Mouse (Mus musculus) liver, embryonic 14.5 days (tissue): ENCODE results near the gene Pdxp. TPM values are rescaled to one million over a fixed set of nuclear protein-coding genes. Genes with fewer than 3 reads are reported as not detected.

ENCODE experiments used
- ATAC-seq: fragments of 200-750 bp; cut with Nextera tagmentation; 2 replicates; pipeline ENCODE4 v1.8.0; 2017; ENCODE audit warnings: moderate number of reproducible peaks, mild to moderate bottlenecking, moderate library complexity; ENCODE audit not compliant: insufficient read depth
- DNase-seq, 3 experiments: peaks; one replicate each; pipeline ENCODE4 v3.0.0-alpha.2; 2012 to 2013; ENCODE audit warnings: low read depth in 3 of 3, low spot score in 3 of 3
- H3K27ac ChIP-seq: fragments of 300-500 bp; sonication (generic); 2 replicates; pipeline ENCODE4 v1.5.1; 2014; ENCODE audit warnings: moderate library complexity, mild to moderate bottlenecking, control low read depth, inconsistent platforms
- H3K27me3 ChIP-seq: fragments of 300-500 bp; sonication (generic); 2 replicates; pipeline ENCODE4 v1.6.1; 2014; ENCODE audit warnings: mild to moderate bottlenecking, low read length, moderate library complexity; ENCODE audit not compliant: control insufficient read depth, insufficient read depth
- H3K36me3 ChIP-seq: fragments of 300-500 bp; sonication (generic); replicated peaks from 2 replicates; pipeline ENCODE4 v1.6.1; 2014; ENCODE audit warnings: low read depth; ENCODE audit not compliant: control insufficient read depth, insufficient read depth
- H3K4me1 ChIP-seq, 2 experiments: fragments of 200-500 bp in 1 of 2; fragments of 300-500 bp in 1 of 2; sonication (generic) in 1 of 2; replicated peaks; 2 replicates each; pipeline ENCODE4 v1.6.1; 2012 to 2014; ENCODE audit warnings: antibody characterized with exemption in 1 of 2, inconsistent platforms in 1 of 2, low read length in 1 of 2; ENCODE audit not compliant: control insufficient read depth in 2 of 2, insufficient read depth in 2 of 2
- H3K4me2 ChIP-seq: fragments of 300-500 bp; sonication (generic); 2 replicates; pipeline ENCODE4 v1.6.1; 2014; ENCODE audit warnings: low read depth, mild to moderate bottlenecking, control low read depth, moderate library complexity
- H3K4me3 ChIP-seq, 2 experiments: fragments of 200-500 bp in 1 of 2; fragments of 300-500 bp in 1 of 2; sonication (generic) in 1 of 2; 2 replicates each; pipeline ENCODE4 v1.5.1; 2012 to 2014; ENCODE audit warnings: low read depth in 2 of 2, low read length in 2 of 2, mild to moderate bottlenecking in 2 of 2, control low read depth in 1 of 2, inconsistent platforms in 1 of 2, moderate library complexity in 1 of 2; ENCODE audit not compliant: insufficient read depth in 1 of 2
- H3K9ac ChIP-seq: fragments of 300-500 bp; sonication (generic); replicated peaks from 2 replicates; pipeline ENCODE4 v1.6.1; 2014; ENCODE audit warnings: mild to moderate bottlenecking, control low read depth, moderate library complexity
- H3K9me3 ChIP-seq: fragments of 300-500 bp; sonication (generic); 2 replicates; pipeline ENCODE4 v1.6.1; 2016; ENCODE audit warnings: low read length, mixed read lengths; ENCODE audit not compliant: control insufficient read depth
- CTCF ChIP-seq: IDR thresholded peaks from 2 replicates; pipeline ENCODE4 v1.5.1; 2016; ENCODE audit warnings: antibody characterized with exemption, low read depth, control low read depth
- EP300 ChIP-seq: IDR thresholded peaks from 2 replicates; pipeline ENCODE4 v1.6.1; 2016; ENCODE audit warnings: antibody characterized with exemption, low read depth
- WGBS: fragments of 180-500 bp; shearing (Covaris S2); extraction: QIAGEN DNeasy Blood & Tissue Kit; methylation state at CpG from one replicate; pipeline ENCODE4 v1.1.7; 2014; ENCODE audit not compliant: insufficient replicate concordance; 5-methylcytosine and 5-hydroxymethylcytosine counted together
- polyA plus RNA-seq, 2 experiments: library from polyadenylated mRNA; depleted of rRNA in 1 of 2; stranded (reverse) in 1 of 2; unstranded in 1 of 2; fragments of >200 nt; fragmentation: Nextera tagmentation in 1 of 2; extraction: Ambion mirVana in 1 of 2; gene quantifications; 2 replicates each; pipeline versions ENCODE4 v1.2.1 to v1.2.3; 2012 to 2014

The Pdxp gene
- polyA plus RNA-seq, 2 experiments = 6.4 to 9.3 TPM

DNA sequence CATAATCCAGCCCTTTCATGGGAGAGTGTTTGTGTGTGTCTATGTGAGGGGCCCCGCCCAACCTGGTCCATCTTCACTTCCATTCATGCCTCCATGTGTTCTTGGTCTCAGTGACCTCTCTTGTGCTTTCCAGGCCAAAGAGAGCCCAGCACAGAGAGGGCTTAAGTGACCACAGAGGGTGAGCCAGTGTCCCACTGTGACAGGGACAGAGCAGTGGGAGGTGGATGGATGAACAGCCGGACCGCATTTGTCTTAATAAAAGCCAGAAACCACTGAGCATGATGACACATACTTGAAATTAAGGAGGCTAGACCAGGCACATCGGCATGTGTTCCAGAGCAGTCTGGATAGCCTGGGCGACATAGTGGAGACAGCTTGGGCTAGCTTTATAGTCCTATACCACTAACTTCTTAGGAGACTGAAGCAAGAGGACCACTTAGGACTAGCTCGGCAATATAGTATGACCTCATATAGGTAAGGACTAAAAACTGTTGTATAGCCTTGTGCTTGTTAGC is 16.5 kb downstream of the Pdxp start:
- H3K27me3 ChIP-seq = no peaks in the 10 kb centered on the region
- no peak for DNase-seq
- no peak for TF ChIP-seq EP300
- TF ChIP-seq CTCF = no peak
- no peaks in the 10 kb centered on the region; the same call in 1 of the 2 replicates for H3K36me3 ChIP-seq
- peaks cover 33 to 35% of the 10 kb centered on the region in 2 experiments for H3K4me1 ChIP-seq
- WGBS = 80% methylated on average over 6 of the region's 6 CpGs
- no peak overlapping the region for H3K4me3 ChIP-seq
- no peak for ATAC-seq
- no peak overlapping the region; the same call in 1 of the 2 replicates for H3K27ac ChIP-seq
- H3K9me3 ChIP-seq = no peaks in the 10 kb centered on the region
- H3K4me2 ChIP-seq = no peak overlapping the region
- no peak overlapping the region for H3K9ac ChIP-seq

DNA sequence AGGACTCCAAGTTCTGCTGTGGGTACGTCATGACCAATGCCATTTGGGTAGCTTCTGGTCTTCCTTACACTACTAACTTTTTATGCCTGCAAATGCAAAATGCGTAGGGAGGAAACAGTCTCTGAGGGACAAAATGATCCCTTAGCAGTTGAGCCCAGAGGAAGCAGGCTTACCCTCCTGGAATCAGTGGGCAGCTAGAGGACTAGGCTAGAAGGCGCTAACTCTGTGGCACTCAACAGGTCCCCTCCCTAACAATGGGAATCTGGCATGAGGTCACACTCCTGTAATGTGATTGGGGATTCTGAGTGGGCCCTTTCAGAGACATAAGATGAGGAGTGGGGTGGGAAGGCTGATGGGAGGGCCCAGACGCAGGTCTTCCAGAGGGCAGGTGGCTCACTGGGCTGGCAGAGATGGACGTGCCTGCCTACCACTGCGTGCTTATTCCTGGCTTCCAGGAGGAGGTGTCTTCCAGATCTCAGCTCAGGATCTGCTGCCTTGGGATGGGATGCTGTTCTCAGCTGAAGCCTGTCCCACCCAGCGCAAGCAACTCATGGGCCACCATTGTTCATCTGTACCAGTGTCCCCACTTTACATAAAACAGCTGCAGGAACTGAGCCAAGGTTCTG is 17.2 kb downstream of the Pdxp start:
- Histone ChIP-seq H3K27me3 (no peaks in the 10 kb centered on the region), H3K36me3 (no peaks in the 10 kb centered on the region; the same call in 1 of the 2 replicates), H3K4me2 (no peak overlapping the region), H3K4me3 (no peak overlapping the region), H3K9me3 (no peaks in the 10 kb centered on the region), H3K4me1 (peaks cover 30 to 34% of the 10 kb centered on the region in 2 experiments), H3K9ac (no peak overlapping the region), H3K27ac (peak overlapping the region; percentile 54)
- DNase-seq = no peak
- TF ChIP-seq CTCF = no peak
- no peak for TF ChIP-seq EP300
- no peak for ATAC-seq
- WGBS = 79% methylated on average over 7 of the region's 7 CpGs

DNA sequence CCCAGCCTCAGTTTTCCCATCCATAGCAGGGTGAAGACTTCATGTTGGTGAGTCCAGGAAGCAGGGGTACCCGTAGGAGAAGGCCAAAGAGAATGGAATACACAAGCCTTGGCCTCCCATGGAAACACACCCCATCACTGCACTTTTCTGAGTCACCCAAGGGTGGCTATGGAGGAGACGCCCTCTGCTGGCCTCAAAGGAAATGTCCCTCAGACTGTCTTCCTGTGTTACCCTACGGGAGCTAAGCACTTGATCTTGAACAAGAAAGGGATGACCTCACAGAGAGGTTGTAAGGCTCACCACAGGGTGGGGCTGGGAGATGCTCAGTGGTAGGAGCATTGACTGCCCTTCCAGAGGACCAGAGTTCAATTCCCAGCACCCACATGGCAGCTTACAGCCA is 17.9 kb downstream of the Pdxp start:
- DNase-seq (peak in 2 of 3 experiments; percentile 67 to 75), ATAC-seq (peak; percentile 38)
- Histone ChIP-seq H3K9me3 (no peaks in the 10 kb centered on the region), H3K27ac (peak overlapping the region; percentile 54), H3K27me3 (no peaks in the 10 kb centered on the region), H3K4me1 (peaks cover 31 to 34% of the 10 kb centered on the region in 2 experiments), H3K4me2 (no peak overlapping the region), H3K4me3 (no peak overlapping the region), H3K36me3 (no peaks in the 10 kb centered on the region; the same call in 1 of the 2 replicates), H3K9ac (no peak overlapping the region)
- TF ChIP-seq CTCF (peak; percentile 98), EP300 (no peak; the same call in 1 of the 2 replicates)
- 7% methylated on average over 3 of the region's 3 CpGs for whole genome bisulfite sequencing

- H3K27me3 ChIP-seq = no peaks in the 10 kb centered on the region
- no peak; the same call in 1 of the 2 replicates for TF ChIP-seq EP300
- TF ChIP-seq CTCF = 0 out of 2 replicates have a peak, but pooled peaks have one; percentile 25
- H3K4me1 ChIP-seq = peaks cover 19 to 22% of the 10 kb centered on the region in 2 experiments
Measured at GRCm38 (mm10) chr15:78934784-78935320, 21.1 kb downstream of the Pdxp start, which contains the start of gene Nol12. Gene Nol12, plus strand, starts transcription at chr15:78934933.

GRCm38 (mm10) chr15:78936403-78936802 is 22.7 kb downstream of the Pdxp start:
- peaks cover 29% of the 10 kb centered on the region for H3K36me3 ChIP-seq
- peaks cover 19 to 22% of the 10 kb centered on the region in 2 experiments for H3K4me1 ChIP-seq
- DNase-seq (peak in 2 of 3 experiments; percentile 50 to 53), ATAC-seq (peak; percentile 63)
- H3K27ac ChIP-seq = peak overlapping the region; percentile 65
- 65% methylated on average over 12 of the region's 12 CpGs for WGBS
- peak overlapping the region; percentile 76 to 82 for H3K4me3 ChIP-seq
- no peak for TF ChIP-seq EP300
- no peak for TF ChIP-seq CTCF
- H3K4me2 ChIP-seq = peak overlapping the region; percentile 96
- no peaks in the 10 kb centered on the region for H3K27me3 ChIP-seq
- H3K9me3 ChIP-seq = no peaks in the 10 kb centered on the region
- peak overlapping the region; percentile 78 for H3K9ac ChIP-seq

More at GRCm38 (mm10) chr15:78934784-78935320, 21.1 kb downstream of the Pdxp start, which contains the start of gene Nol12:
- DNase-seq = peak; percentile 81 to 84 (median 83)
- peak within 1 kb of the TSS; percentile 65 for H3K27ac ChIP-seq
- peak; percentile 78 for ATAC-seq
- peaks cover 16% of the 10 kb centered on the region for H3K36me3 ChIP-seq
- WGBS = under 1% methylated on average over 42 of the region's 42 CpGs
- H3K4me2 ChIP-seq = peak within 1 kb of the TSS; percentile 96
- peak within 1 kb of the TSS; percentile 76 to 82 for H3K4me3 ChIP-seq
- no peaks in the 10 kb centered on the region for H3K9me3 ChIP-seq
- peak within 1 kb of the TSS; percentile 78 for H3K9ac ChIP-seq
